Mouse (Mus musculus): ENCODE data around the gene A4galt.

- no peak for TF ChIP-seq CTCF (conservative IDR thresholded peaks at IDR 0.05 in 1 of 2, IDR thresholded peaks at IDR 0.05 in 1 of 2; ENCODE audit: low read depth in 2 of 2, low read length in 2 of 2)
- TF ChIP-seq ZC3H11A (IDR thresholded peaks at IDR 0.05; ENCODE audit: low read depth, low read length): no peak
- TF ChIP-seq POLR2AphosphoS2 (IDR thresholded peaks at IDR 0.05; ENCODE audit: low read depth, low read length): no peak
- no peak for TF ChIP-seq USF1 (IDR thresholded peaks at IDR 0.05; ENCODE audit: low read depth, low read length)
- TF ChIP-seq NRF1 (IDR thresholded peaks at IDR 0.05; ENCODE audit: low read depth, low read length): no peak
- TF ChIP-seq BHLHE40 (IDR thresholded peaks at IDR 0.05; ENCODE audit: low read depth, low read length): no peak
- TF ChIP-seq POLR2A (IDR thresholded peaks at IDR 0.05; ENCODE audit: low read depth, low read length): no peak
- no peak for TF ChIP-seq ZMIZ1 (IDR thresholded peaks at IDR 0.05; ENCODE audit: low read depth, low read length)
Measured at GRCm38 (mm10) chr15:83237460-83238243, 13.9 kb downstream of the A4galt start.

Measured in CH12.LX (cell line).